Mouse (Mus musculus) E14TG2a.4 (cell line): ENCODE results near the gene Gm49354.

Source experiments
- CTCF ChIP-seq: conservative IDR thresholded peaks from 2 replicates; pipeline ENCODE4 v1.5.1; 2014; ENCODE audit warnings: low read length
- POU5F1 ChIP-seq: IDR thresholded peaks from 2 replicates; pipeline ENCODE4 v1.6.1; 2014; ENCODE audit warnings: low read length, borderline replicate concordance

DNA sequence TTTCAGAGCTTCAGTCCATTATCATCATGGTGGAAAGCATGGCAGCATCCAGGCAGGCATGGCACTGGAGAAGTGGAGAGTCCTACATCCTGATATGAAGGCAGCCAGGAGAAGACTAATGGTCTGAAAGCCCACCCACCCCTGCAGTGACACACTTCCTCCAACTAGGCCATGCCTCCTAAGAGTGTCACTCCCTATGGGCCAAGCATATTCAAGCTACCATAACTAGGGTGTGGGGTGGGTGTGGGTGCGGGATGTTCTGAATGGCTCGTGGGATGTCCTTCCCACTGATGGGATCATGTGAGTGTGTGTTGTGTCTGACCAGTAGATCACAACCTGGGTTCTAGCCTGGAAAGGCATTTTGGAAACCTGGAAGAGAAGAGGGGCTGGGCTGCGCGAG is 48.1 kb downstream of the Gm49354 start:
- TF ChIP-seq CTCF (no peak), POU5F1 (no peak)
